Mouse (Mus musculus) gastrocnemius, postnatal 4 days (tissue): ENCODE data around the gene Cryba4. TPM values are rescaled to one million over a fixed set of nuclear protein-coding genes. Genes with fewer than 3 reads are reported as not detected.
A peak's percentile ranks its signal among the peaks of the same experiment; 100 is the strongest.

ENCODE experiments used
- DNase-seq, 2 experiments: peaks; one replicate each; pipeline ENCODE4 v3.0.0; 2021 to 2022; ENCODE audit warnings: low spot score in 2 of 2, mixed read lengths in 2 of 2
- total RNA-seq, 2 experiments: library from RNA; stranded (reverse); gene quantifications; 2 replicates each; pipeline ENCODE4 v1.2.3; 2021

Gene Cryba4
- total RNA-seq, 2 experiments from 2014 or later = 0.91 to 0.98 TPM

DNA sequence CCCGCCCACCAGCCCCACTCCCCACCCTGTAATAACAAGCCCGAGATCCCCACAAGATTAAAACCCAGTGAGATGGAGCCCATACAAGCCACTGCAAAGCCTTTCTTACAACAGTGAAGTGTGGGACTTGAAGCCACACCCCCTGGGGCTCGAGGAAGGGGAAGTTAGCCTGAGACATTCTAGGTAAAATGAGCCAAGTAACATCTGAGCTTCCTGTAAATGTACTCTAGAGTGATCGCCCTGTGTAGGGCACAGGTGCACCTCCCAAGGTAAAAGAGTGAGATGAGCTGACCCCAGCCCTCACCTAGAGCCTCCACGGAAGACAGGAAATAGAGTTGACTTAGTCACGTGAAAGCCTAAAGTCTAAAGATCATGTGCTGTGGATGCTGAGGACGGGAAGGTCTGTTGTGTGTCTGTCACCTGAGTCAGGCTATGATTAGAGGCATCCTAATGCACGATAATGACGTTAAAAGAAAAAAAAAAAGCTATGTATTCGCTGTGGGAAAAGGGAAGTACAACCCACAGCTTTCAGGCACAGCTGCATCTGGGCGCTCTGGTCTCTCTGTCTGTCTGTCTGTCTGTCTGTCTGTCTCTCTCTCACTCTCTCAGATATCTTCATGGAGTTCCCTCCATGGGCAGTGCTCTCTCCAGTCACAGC is 34.8 kb upstream of the Cryba4 start:
- no peak for DNase-seq

- DNase-seq = no peak
These were observed 34.3 kb upstream of the Cryba4 start for GRCm38 (mm10) chr5:112286608-112286983.

- DNase-seq = no peak
These were observed 33.3 kb upstream of the Cryba4 start for GRCm38 (mm10) chr5:112285548-112286085.

DNA sequence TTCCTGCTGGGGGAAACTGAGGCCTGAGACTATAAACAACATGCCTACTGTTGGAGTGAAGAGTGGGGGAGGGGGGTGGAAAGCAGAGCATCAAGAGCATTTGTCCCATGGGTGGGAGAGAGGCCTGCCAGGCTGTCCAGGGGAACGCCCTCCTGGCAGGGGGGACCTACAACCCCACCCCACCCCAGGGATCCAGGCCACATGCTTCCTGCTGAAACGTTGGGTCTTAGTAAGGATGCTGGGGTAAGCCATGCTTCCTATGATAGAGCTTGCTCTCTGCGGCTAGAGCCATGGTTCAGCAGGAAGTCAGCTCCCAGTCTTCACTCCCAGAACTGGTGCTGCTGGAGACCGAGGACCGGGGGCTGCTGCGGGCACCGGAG is 31.9 kb upstream of the Cryba4 start:
- no peak for DNase-seq

GRCm38 (mm10) chr5:112283543-112284202 is 31.4 kb upstream of the Cryba4 start:
- DNase-seq = no peak

- DNase-seq = no peak
These were observed 30.6 kb upstream of the Cryba4 start for GRCm38 (mm10) chr5:112282780-112283482.

GRCm38 (mm10) chr5:112282123-112282779 is 29.9 kb upstream of the Cryba4 start:
- no peak for DNase-seq

GRCm38 (mm10) chr5:112281676-112282075 is 29.4 kb upstream of the Cryba4 start:
- DNase-seq = no peak

- DNase-seq = no peak
These were observed 28.7 kb upstream of the Cryba4 start for GRCm38 (mm10) chr5:112280863-112281660.

DNA sequence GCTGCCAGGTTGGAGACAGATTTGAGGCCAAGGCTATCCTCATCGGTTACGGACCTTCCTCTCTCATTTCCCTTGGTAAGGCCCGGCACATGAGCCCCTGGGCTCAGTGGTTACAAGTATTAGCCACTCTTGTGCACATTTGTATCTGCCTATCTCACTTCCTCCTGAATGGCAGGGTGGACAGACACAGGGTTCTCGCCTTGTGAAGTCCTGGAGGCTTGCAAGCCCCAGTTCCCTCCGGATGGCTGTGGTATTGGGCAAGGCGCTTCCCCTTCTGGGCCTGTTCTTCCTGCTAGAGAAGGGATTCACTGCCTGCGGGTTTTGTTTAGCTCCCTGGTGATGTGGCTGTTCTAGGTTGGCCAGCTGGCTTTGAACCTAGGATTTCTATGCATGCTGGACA is 27.8 kb upstream of the Cryba4 start:
- DNase-seq = no peak

- no peak for DNase-seq
These were observed 27.1 kb upstream of the Cryba4 start for GRCm38 (mm10) chr5:112279181-112280021.

- DNase-seq = no peak
These were observed 25.7 kb upstream of the Cryba4 start for GRCm38 (mm10) chr5:112277906-112278470.

DNA sequence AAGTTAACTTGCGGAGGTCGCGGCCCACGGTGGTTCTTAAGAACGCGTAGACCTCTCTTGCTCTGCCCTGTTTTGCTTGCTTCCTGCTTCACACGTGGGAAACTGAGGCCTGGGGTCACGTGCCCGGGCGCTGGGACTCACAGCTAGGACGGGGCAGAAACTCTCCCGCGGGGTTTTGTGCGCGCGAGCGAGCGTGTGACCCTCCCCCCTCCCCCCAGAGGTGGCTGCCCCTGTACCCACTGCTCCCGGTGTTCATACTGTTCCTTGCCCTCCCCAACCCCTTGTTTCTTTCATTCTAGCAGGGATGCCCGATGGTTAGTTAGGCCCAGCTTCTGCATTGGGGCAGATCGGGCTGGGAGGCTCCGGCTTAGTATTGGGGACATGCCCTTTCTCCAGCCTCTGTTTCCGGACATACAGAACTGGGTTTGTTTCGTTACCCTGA is 24.6 kb upstream of the Cryba4 start:
- DNase-seq = no peak

DNA sequence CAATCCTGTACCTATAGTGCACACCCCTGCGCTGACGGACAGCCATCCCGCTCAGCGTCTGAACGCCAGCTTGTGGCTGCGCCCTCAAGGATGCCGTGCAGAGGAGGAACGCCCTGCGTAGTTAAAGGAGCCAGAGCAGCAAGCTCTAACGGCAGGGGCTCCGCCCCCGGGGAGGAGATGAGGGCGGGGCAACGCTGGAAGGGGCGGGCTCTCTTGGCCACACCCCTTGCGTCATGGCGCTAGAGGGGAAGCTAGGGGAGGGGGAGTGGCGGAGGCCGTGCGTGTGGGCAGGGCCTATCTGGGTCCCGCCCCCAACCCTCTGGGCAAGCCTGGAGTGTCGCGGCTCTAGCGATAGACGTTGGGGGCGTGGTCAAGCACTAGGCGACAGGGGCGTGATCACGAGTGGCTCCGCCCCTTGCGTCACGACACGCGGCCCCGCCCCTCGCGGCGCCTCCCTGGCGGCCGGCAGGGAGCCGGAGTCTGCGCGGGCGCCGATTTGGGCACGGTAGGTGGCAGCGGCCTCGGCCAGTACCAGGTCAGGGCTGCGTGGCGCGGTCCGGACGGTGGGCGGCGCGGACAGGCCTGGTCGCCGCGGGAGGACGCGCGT is 24.1 kb upstream of the Cryba4 start, which contains the start of gene Tpst2:
Tpst2 (plus strand) TSS at position 425 of the 607 bp plus-strand sequence.
- DNase-seq = peak; percentile 99 to 100

DNA sequence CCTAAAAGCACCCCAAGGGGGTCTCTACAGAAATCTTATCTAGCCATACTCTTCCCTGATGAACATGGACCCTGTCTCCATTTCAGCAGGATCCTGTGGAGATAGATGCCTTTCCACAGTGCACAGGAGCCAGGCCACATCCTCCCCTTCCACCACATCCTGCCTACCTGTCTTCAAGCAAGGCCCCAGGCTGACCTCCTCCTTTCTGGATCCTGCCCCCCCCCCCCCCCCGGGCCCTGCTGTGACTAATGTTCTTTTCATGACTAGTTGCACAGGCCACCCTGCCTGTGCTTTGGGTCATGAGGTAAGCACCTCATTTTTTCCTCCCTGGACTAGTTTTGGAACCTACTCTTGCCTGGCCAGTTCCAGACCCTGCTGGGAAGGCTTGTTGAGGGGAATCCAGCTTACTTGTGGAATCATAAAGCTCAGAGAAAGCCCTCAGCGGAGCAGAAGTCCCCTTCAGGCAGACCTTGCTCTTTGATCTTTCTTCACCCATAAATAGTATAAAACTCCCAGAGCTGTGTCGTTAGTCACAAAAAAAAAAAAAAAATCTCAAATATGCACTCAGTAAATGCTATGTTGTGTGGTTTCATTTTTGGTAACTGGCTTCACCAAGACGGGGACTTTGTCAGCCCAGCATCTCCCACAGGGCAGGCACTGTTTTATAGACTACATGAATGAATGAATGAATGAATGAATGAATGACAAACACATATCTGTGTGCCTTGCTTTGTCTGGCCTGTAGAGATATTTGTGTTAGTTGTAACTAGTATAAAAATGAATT is 22.9 kb upstream of the Cryba4 start:
- no peak for DNase-seq

GRCm38 (mm10) chr5:112273746-112274463 is 21.6 kb upstream of the Cryba4 start:
- DNase-seq = no peak

DNA sequence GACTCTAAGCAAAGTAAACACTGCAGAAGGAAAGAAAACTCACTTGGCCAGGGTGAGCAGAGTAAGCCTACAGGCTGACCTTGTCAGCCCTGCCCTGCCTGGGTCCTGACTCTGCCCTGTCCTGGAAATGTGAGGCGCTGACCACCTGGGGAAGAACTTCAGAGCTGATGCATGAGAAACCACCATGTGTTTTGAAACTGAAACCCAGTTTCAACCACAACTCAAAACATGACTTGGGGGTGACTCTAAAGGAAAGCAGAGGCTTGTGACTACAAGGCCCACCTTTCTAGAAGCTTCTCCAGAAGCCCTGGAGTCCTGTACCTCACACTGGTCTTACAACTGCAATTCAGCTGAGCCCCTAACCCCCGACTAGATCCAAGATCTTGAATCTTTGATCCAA is 20.6 kb upstream of the Cryba4 start:
- DNase-seq = no peak
